Mouse (Mus musculus): ENCODE results near the gene Zhx3. TPM values are rescaled to one million over a fixed set of nuclear protein-coding genes. Genes with fewer than 3 reads are reported as not detected.
A peak's percentile ranks its signal among the peaks of the same experiment; 100 is the strongest.

Zhx3 gene
- polyA plus RNA-seq, 1 experiment from 2014 or later = 3.1 TPM

DNA sequence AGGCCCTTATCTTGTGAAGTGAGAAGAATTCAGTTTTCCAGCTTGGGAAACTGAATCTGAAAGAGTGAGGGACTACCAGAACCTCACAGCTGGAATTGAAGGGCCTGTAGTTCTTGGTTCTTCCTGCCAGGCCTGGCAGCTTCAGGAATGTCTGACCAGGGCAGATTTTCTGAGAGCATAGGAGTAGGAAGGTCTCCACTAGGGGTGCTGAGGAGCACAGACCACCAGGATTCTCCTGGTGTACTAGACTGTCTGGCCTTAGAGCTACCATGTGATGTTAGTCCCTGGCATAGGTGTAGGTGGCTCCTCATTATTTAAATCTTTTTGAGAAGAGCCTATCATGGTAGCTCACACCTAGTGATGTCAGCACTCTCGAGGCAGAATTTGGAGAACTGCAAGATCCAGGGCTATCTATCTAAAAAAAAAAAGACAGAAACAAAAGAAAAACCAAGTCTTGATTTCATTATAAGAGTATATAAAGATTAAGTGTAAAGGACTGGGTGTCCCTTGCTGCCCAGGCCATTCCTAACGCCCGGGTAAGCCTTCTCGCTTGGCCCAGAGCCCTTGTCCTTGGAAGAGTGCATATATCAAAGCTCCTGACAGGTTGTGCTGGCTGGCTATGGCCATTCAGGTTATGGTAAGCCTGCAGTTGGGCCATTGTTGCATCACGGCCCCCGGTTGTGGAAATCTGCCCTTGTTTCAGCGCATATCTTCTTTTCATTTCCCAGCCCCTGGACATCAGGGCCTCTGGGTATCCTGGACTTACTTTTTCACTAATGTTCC is 128.6 kb downstream of the Zhx3 start:
- H3K4me2 ChIP-seq = no peak overlapping the region
- H3K9ac ChIP-seq = no peak overlapping the region
- peaks cover 17% of the 10 kb centered on the region for H3K36me3 ChIP-seq
- no peak overlapping the region for H3K4me3 ChIP-seq
- WGBS (ENCODE audit: insufficient replicate concordance) = 71% methylated on average over 7 of the region's 7 CpGs
- no peaks in the 10 kb centered on the region for H3K27me3 ChIP-seq (replicated peaks)
- H3K9me3 ChIP-seq (replicated peaks) = no peaks in the 10 kb centered on the region
- peaks cover 59% of the 10 kb centered on the region for H3K4me1 ChIP-seq
- H3K27ac ChIP-seq = no peak overlapping the region
- no peak for ATAC-seq

DNA sequence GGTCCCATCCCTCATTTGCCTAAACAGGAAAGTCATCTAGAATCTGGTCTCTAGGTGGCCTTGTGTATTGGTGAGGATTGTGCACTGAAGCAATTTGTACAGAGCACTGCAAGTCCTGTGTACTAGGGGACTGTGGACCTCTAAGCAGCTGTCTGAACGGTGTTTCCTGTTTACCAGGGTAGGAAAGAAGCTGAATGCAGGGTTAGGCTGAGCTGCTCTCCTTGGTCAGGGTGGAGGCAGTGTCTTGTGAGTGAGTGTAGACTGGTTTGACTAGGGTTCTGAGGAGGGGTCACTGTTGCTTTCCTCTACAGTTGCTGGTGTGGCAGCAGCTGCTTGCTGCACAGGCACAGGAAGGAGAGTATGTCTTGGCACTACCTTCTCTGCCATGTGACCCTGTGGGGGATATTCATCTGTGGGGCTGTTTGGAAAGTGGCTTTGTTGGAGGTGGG is 130.6 kb downstream of the Zhx3 start:
- Histone ChIP-seq H3K4me1 (peaks cover 70% of the 10 kb centered on the region), H3K36me3 (no peaks in the 10 kb centered on the region; the same call in 1 of the 2 replicates), H3K9ac (no peak overlapping the region), H3K4me3 (no peak overlapping the region), H3K27me3 (replicated peaks) (no peaks in the 10 kb centered on the region), H3K9me3 (replicated peaks) (no peaks in the 10 kb centered on the region), H3K4me2 (no peak overlapping the region), H3K27ac (0 out of 2 replicates have a peak overlapping the region, but pooled peaks have one; percentile 16)
- 23% methylated on average over 1 of the region's 1 CpGs for WGBS (ENCODE audit: insufficient replicate concordance)
- peak; percentile 25; the same call in 1 of the 2 replicates for ATAC-seq

DNA sequence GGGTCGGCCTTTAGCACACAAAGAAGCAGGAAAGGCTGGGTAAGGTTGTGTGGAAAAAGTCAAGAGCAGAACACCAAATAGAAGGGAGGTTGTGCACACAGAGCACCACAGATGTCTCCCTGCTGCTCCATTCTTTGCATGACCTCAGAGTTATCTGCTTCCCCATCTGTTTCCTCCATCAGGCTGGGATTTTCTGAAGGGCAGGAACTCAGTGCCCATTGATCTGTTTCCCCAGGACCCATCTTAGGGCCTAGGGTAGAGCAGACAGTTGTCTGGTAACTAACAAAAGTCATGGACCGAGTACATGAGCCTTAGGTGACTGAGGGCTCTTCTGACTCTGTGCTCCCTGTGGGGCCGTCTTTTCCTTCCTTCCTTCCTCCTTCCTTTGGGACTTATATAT is 131.2 kb downstream of the Zhx3 start:
- Histone ChIP-seq H3K36me3 (no peaks in the 10 kb centered on the region), H3K9ac (no peak overlapping the region), H3K9me3 (replicated peaks) (no peaks in the 10 kb centered on the region), H3K27me3 (replicated peaks) (no peaks in the 10 kb centered on the region), H3K27ac (0 out of 2 replicates have a peak overlapping the region, but pooled peaks have one; percentile 11), H3K4me1 (peaks cover 70% of the 10 kb centered on the region), H3K4me2 (no peak overlapping the region), H3K4me3 (no peak overlapping the region)
- 20% methylated on average over 3 of the region's 3 CpGs for WGBS (ENCODE audit: insufficient replicate concordance)
- no peak for ATAC-seq

DNA sequence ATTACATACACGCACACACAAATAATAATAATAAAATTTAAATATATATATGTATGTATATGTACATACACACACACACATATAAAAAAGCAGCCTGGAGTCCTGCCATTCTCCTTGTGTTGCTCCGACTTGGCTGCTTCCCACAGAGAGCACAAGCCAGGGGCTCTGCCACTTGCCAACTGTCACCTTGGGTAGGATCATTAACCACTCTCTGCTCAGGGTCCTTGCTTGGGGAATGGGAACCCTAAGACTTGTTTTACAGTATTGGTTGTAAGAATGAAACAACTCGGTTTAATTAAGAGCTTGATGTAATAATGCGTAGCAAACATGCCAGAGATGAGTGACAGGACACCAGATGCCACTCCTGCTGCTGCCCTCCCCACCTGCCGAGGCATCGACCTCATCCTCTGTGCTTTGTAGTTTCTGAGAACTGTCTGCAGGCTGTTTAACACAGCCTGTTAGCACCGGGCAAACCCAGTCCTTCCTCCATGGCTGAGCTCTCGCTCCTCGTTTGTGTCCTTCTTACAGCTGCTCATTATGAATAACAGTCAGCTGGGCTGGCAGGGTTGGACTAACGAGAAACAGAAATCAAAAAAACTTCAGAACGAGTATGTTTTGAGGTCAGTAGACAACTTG is 132.2 kb downstream of the Zhx3 start:
- Histone ChIP-seq H3K27ac (peak overlapping the region; percentile 11; the same call in 1 of the 2 replicates), H3K4me2 (no peak overlapping the region), H3K36me3 (no peaks in the 10 kb centered on the region), H3K4me3 (no peak overlapping the region), H3K4me1 (peaks cover 63% of the 10 kb centered on the region), H3K9me3 (replicated peaks) (no peaks in the 10 kb centered on the region), H3K27me3 (replicated peaks) (no peaks in the 10 kb centered on the region), H3K9ac (no peak overlapping the region)
- ATAC-seq = no peak
- WGBS (ENCODE audit: insufficient replicate concordance) = 58% methylated on average over 11 of the region's 11 CpGs

DNA sequence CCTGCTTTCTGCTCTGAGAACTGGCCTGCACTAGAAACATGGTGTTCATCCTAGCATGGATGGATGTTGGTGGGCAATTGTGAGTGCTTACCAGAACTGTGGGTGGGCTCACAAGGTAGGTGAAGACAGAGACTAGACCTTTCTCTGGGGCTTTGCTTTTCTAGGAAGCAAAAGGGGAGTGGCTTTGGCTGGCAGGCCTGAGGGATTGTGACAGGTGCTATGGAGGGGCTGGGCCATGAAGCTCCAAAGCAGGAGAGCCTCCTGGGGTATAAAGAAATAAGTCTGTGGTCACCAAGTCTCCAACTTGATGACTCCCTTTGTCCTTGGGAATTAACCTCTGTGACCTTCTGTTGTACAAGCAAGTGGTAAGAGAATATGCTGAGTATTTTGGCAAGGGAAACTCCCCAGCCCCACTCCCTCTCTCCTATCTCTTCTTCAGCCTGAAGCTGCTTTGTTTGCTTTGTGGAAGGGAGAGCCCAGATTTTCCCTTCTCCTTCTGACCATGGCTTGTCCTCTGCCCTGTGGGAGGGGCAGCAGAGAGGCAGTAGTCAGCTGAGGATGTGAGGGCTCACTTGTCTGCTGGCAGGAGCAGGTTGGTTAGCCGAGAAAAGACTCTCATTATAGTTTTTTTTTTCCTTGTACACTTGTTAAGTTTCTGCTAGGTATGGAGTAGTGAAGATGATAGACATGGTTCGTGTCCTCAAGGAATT is 133.0 kb downstream of the Zhx3 start:
- no peak for ATAC-seq
- no peak overlapping the region for H3K4me2 ChIP-seq
- no peaks in the 10 kb centered on the region for H3K27me3 ChIP-seq (replicated peaks)
- H3K9ac ChIP-seq = no peak overlapping the region
- no peaks in the 10 kb centered on the region for H3K9me3 ChIP-seq (replicated peaks)
- H3K27ac ChIP-seq = no peak overlapping the region
- no peaks in the 10 kb centered on the region for H3K36me3 ChIP-seq
- H3K4me1 ChIP-seq = peaks cover 60% of the 10 kb centered on the region
- 29% methylated on average over 2 of the region's 2 CpGs for WGBS (ENCODE audit: insufficient replicate concordance)
- H3K4me3 ChIP-seq = no peak overlapping the region

DNA sequence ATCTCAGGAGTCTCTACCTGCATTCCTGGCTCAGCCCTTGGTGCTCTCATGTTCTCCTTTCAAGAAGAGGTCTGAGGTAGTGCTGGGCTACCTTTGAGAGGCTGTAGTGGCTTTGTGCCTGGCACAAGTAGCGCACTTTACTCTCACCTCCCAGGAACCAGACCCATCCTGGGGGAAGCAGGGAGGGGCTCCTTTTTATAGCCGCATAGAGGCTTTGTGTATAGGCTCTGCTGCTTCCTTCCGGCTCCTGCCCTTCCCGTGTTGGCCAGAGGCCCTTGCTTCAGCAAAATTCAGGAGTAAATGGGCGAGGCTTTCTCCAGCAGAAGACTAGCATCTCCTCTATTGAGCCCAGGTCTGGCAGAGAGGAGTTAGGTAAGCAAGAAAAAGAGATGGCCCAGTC is 134.4 kb downstream of the Zhx3 start:
- H3K36me3 ChIP-seq = no peaks in the 10 kb centered on the region
- H3K27me3 ChIP-seq (replicated peaks) = no peaks in the 10 kb centered on the region
- WGBS (ENCODE audit: insufficient replicate concordance) = 49% methylated on average over 5 of the region's 5 CpGs
- no peak overlapping the region for H3K9ac ChIP-seq
- no peak overlapping the region for H3K27ac ChIP-seq
- H3K4me1 ChIP-seq = peaks cover 57% of the 10 kb centered on the region
- no peak for ATAC-seq
- no peak overlapping the region for H3K4me3 ChIP-seq
- no peaks in the 10 kb centered on the region for H3K9me3 ChIP-seq (replicated peaks)
- no peak overlapping the region for H3K4me2 ChIP-seq

DNA sequence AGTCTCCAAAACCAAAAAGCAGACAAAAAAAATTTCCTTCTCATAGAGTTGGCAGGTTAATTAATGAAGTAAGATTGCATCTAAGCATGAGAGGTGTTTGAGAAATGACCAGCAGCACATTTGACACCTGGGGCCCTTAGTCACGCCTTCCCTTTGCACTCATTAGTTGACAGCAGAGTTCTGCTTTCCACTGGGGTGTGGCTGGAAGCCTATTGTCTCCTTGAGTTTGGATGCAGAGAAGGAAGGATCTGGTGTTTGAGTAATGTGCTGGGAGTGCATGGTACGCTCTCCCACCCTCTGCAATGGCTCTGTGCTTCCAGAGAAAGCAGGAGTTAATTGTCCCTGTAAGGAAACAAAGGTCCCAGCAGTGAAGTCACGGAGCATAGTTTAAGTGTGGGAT is 136.3 kb downstream of the Zhx3 start:
- no peak overlapping the region for H3K27ac ChIP-seq
- H3K27me3 ChIP-seq (replicated peaks) = peaks cover 16% of the 10 kb centered on the region
- 76% methylated on average over 3 of the region's 3 CpGs for WGBS (ENCODE audit: insufficient replicate concordance)
- peaks cover 60% of the 10 kb centered on the region for H3K4me1 ChIP-seq
- no peak for ATAC-seq
- H3K4me3 ChIP-seq = no peak overlapping the region
- H3K9me3 ChIP-seq (replicated peaks) = no peaks in the 10 kb centered on the region
- no peak overlapping the region for H3K4me2 ChIP-seq
- no peak overlapping the region for H3K9ac ChIP-seq
- no peaks in the 10 kb centered on the region for H3K36me3 ChIP-seq

DNA sequence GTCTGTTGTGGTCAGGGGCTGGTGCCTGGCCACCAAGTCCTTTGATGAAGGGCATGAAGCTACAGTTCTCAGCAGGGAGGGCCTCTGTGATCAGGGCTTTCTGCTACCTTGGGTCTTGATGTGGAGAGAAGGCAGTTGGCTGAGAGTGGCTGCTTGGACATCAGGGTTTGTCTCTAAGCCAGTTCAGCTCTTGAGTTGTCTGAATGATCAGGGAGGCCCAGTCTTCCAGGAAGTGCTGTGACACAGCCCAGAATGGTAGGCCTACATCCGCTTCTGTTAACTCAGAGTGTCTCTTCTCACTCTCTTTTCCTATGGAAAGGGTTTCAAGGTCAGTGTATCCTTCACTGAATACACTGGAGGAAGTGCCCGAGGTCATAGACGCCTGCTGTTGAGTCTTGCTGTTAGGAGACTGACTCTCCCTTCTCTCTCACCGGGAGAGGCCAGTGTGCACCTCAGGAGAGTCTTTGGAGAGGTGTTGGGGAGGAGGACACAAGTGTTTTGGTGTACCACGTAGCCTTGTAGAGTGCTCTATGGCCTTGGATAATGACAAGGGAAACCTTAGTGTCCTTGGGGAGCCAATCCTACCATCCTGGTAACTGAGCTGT is 137.0 kb downstream of the Zhx3 start:
- no peak overlapping the region for H3K4me2 ChIP-seq
- H3K9ac ChIP-seq = no peak overlapping the region
- peaks cover 17% of the 10 kb centered on the region for H3K27me3 ChIP-seq (replicated peaks)
- H3K4me3 ChIP-seq = no peak overlapping the region
- no peaks in the 10 kb centered on the region for H3K9me3 ChIP-seq (replicated peaks)
- ATAC-seq = no peak
- H3K36me3 ChIP-seq = no peaks in the 10 kb centered on the region
- peaks cover 58% of the 10 kb centered on the region for H3K4me1 ChIP-seq
- no peak overlapping the region for H3K27ac ChIP-seq
- WGBS (ENCODE audit: insufficient replicate concordance) = 63% methylated on average over 5 of the region's 5 CpGs

DNA sequence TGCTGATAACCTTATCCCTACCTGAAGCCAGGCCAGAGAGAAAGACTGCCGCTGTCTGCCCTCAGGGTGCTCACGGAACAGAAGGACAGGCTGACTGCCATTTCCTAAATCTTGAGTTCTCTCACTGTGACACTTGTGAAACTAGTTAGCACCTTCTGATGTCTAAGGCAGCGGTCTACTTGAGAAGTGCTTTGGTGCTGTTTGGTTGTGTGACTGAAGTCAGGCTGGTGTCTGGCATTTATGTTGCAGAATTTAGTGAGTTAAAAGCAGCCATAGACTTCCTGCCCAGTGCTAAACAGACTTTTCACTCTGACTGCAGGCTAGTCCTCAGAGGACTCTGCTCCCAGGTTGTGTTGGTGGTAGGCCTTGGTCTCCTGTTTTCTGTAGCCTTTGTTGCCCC is 138.5 kb downstream of the Zhx3 start:
- 73% methylated on average over 3 of the region's 3 CpGs for WGBS (ENCODE audit: insufficient replicate concordance)
- Histone ChIP-seq H3K9me3 (replicated peaks) (no peaks in the 10 kb centered on the region), H3K36me3 (no peaks in the 10 kb centered on the region), H3K27me3 (replicated peaks) (peaks cover 26% of the 10 kb centered on the region), H3K4me3 (no peak overlapping the region), H3K4me2 (no peak overlapping the region), H3K27ac (no peak overlapping the region), H3K9ac (no peak overlapping the region), H3K4me1 (peaks cover 47% of the 10 kb centered on the region)
- no peak for ATAC-seq

DNA sequence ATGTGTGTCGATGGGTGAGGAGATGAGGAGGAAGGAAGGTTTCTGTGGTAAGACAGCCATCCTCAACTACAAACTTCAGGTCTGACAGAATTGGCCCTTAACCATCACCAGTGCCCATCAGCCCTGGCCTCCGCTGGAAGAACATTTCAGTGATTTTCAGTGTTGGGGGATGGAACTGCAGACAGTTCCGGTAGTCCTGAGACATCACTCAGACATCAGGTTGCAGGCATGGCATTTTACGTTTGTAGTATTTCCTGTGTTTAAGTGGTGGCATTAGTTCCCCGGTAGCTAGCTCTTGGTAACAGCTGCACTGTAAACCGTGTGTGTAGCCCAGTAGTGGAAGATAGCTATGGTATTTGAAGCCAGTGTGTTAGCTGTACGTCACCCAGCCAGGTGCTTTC is 139.7 kb downstream of the Zhx3 start:
- peak overlapping the region; percentile 95 for H3K4me3 ChIP-seq

DNA sequence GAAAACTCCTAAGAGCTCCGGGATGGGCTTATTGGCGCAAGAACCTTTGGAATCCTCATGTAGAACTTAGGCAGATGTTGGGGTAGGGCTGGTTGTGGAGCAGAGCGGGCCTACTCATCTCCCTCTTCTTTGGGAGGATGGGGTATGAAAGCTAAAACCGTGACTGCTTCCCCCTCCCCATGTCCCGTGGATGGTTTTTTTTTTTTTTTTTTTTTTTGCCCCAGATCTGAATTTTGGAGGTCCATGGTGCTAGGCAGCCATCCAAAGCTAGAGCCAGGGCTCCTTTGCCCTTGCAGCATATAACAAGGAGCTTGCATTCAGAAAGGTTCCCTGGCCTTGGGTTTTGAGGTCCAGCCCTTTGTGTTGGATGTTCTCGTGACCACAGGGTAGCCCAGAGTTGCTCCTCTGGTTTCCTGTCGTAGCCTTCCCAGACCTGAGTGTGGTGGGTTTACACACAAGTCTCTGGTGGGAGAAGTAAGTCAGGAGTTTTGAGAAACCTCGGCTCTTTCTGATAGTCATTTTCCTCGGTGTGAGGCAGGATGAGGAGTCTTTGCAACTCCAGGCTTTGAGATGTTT is 140.3 kb downstream of the Zhx3 start:
- Histone ChIP-seq H3K27ac (no peak overlapping the region), H3K4me3 (peak overlapping the region; percentile 95), H3K27me3 (replicated peaks) (peaks cover 26% of the 10 kb centered on the region), H3K36me3 (no peaks in the 10 kb centered on the region), H3K9me3 (replicated peaks) (no peaks in the 10 kb centered on the region), H3K4me2 (peak overlapping the region; percentile 98), H3K4me1 (peaks cover 35% of the 10 kb centered on the region), H3K9ac (peak overlapping the region; percentile 83)
- no peak for ATAC-seq
- 26% methylated on average over 9 of the region's 9 CpGs for WGBS (ENCODE audit: insufficient replicate concordance)

More for the DNA sequence above, 139.7 kb downstream of the Zhx3 start:
- Histone ChIP-seq H3K9me3 (replicated peaks) (no peaks in the 10 kb centered on the region), H3K36me3 (no peaks in the 10 kb centered on the region), H3K27ac (no peak overlapping the region), H3K9ac (no peak overlapping the region), H3K4me1 (peaks cover 35% of the 10 kb centered on the region), H3K27me3 (replicated peaks) (peaks cover 26% of the 10 kb centered on the region), H3K4me2 (peak overlapping the region; percentile 98)
- WGBS (ENCODE audit: insufficient replicate concordance) = 32% methylated on average over 7 of the region's 7 CpGs
- ATAC-seq = no peak

Measured in liver, embryonic 12.5 days (tissue).